Mouse (Mus musculus) cerebellum, adult 2 months (tissue): ENCODE measurements around the gene Akap10.
A peak's percentile ranks its signal among the peaks of the same experiment; 100 is the strongest.

Source experiments
- CTCF ChIP-seq: fragments of 200-500 bp; IDR thresholded peaks from 2 replicates; pipeline ENCODE4 v1.5.1; 2011; ENCODE audit warnings: low read depth, mild to moderate bottlenecking, control low read depth, low read length, moderate library complexity, borderline replicate concordance; ENCODE audit not compliant: insufficient read depth
- POLR2A ChIP-seq: fragments of 200-500 bp; IDR thresholded peaks from 2 replicates; pipeline ENCODE4 v1.6.1; 2011; ENCODE audit warnings: low read length, control low read depth, borderline replicate concordance; ENCODE audit not compliant: insufficient read depth

GRCm38 (mm10) chr11:61956572-61957295 is 26.7 kb upstream of the Akap10 start, which contains the start of gene Specc1:
- TF ChIP-seq CTCF (peak; percentile 94), POLR2A (peak; percentile 92)
